Mouse (Mus musculus): ENCODE results near the gene Xndc1.

The Xndc1 gene

DNA sequence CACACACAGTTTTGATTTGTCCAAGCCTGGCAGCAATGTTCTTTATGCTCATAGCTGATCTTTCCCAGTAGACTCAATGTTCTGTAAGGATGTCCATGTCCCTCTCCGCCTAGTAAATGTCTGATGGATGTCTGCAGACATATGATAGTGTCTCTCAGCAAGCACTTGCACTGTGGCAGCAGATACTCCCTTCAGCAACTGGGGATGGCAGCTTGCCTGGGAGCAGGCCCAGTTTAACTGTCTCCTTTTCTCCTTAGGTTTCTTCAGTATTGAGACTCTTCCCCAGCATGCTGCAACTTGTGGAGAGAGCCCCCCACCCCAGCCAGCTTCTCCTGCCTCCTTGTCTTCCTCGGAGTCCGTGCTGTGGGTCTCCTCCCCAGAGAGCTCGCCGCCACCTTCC is 16.5 kb downstream of the Xndc1 start:
- DNase-seq (ENCODE audit: low read depth, low spot score): no peak

DNA sequence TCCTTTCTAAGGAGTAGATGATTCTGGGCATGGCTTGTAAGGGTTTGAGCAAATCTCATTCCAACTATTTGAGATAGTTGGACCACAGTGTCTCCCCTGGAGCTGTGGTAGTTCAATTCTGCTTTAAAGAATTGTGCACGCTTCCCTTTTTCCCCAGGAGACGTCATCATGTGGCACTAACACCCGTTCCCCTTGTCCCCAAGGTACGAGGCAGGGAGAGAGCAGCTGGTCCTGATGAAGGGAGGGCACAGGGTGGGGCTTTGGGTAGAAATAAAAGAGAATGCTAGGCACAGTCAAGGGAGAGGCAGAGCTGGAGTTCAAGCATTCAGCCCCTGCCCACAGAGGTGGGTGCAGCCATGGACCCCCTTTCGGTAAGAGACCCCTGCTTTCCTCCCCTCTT is 17.5 kb downstream of the Xndc1 start, which contains the start of gene Trpc2:
Gene Trpc2, plus strand, starts transcription at position 301 of the 400 bp plus-strand sequence.
- no peak for DNase-seq (ENCODE audit: low read depth, low spot score)

DNA sequence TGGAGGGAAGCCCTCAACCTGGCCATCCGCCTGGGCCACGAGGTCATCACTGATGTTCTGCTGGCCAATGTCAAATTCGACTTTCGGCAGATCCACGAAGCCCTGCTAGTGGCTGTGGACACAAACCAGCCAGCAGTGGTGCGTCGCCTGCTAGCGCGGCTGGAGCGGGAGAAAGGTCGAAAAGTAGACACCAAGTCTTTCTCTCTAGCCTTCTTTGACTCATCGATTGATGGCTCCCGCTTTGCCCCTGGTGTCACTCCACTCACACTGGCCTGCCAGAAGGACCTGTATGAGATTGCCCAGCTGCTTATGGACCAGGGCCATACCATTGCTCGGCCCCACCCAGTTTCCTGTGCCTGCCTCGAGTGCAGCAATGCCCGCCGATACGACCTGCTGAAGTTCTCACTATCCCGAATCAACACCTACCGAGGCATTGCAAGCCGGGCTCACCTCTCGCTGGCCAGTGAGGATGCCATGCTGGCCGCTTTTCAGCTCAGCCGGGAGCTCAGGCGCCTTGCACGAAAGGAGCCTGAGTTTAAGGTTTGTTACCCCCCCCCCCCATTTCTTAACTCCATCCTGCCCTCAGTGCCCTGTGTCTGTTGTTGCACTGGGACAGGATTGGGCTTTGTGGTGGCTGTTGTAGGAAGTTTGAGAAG is 18.9 kb downstream of the Xndc1 start:
- no peak for DNase-seq (ENCODE audit: low read depth, low spot score)

DNA sequence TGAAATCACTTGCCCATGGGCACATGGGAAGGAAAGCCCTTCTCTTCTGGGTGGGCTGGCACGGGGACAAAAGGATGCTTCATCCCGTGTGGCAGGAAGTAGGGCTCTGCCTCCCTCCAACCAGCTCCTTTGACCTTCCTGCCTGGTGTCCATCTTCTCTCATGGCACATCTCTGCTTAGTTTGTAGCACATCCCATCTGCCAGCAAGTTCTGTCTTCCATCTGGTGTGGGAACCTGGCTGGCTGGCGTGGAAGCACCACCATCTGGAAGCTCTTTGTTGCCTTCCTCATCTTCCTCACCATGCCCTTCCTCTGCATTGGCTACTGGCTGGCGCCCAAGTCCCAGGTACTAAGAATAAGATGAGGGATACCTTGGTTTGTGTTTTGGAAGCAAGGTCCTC is 22.0 kb downstream of the Xndc1 start:
- no peak for DNase-seq (ENCODE audit: low read depth, low spot score)

DNA sequence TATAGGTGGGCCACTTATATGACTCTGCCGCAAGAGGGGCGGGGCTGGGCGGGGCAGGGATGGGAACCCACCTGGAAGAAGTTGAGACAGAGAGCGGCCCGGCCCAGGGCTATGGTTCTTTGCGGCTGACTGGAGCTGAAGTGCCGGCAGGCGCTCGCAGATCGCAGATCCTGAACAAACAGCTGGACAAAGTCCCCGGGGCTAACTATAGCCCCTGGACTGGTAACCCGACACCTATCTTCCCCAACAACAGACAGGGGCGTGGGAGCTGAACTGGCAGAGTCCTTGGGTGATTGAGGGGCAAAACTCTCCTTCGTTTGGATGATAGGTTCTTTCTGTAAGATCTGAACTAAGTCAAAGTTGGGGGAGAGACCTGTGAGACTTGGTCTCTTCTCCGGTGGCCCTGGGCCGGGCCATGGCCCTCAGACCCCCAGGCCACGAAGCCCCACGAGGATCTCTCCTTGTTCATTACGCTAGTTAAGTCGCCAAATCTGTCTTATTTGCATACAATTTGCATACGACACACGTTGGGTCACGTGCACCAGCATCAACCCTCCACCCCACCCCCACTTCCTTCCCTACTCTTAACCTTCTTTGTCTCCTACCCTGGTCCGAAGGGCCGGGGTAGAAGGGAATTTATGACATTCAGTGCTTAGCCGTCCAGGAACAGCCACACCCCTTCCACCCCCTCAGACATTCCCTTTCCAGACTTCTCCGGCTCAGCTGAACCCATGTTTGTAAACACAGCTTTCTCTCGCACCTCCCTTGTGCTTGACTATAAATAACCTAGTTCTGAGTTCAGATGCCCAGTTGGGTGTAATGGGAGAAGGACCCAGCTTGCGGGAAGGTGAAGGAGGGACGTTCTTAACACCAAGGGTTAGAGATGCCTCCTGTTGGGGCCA is 34.7 kb downstream of the Xndc1 start:
- no peak for DNase-seq (ENCODE audit: low read depth, low spot score)

DNA sequence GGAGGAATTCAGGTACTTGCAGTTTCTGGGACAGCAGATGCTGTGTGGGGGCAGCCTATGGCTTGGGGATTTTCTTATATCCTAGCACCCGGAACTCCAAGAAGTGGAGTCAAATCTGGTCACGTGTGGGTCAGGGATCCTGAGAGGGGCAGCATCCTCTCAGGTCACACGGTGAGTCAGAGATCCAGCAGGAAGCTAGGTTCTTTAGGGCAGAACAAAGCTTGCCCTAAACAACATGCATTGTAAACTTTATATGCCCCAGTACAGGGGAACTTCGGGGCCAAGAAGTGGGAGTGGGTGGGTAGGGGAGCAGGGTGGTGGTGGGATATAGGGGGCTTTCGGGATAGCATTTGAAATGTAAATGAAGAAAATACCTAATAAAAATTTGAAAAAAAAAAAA is 35.6 kb downstream of the Xndc1 start:
- DNase-seq (ENCODE audit: low read depth, low spot score): no peak

DNA sequence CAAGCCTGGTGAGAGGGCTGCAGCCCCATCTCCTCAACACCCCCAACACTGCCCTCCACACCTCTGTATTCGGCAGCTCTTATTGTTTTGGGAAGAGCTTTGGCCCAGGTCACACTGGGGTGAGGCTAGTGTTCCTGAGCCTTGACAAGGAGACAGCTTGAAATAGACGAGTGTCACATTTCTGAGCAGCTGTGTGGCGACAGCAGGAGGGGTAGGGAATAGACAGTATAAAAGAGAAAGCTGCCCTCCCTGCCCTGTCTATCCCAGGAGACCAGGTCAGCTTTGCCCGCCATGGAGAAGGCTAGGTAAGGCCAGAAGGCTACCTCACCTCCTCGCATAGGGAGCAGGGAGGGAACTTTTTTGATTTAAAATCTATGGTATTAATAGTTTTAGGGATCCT is 36.2 kb downstream of the Xndc1 start, which contains the start of gene Art1:
Gene Art1, plus strand, starts transcription at position 257 of the 400 bp plus-strand sequence.
- DNase-seq (ENCODE audit: low read depth, low spot score): no peak

DNA sequence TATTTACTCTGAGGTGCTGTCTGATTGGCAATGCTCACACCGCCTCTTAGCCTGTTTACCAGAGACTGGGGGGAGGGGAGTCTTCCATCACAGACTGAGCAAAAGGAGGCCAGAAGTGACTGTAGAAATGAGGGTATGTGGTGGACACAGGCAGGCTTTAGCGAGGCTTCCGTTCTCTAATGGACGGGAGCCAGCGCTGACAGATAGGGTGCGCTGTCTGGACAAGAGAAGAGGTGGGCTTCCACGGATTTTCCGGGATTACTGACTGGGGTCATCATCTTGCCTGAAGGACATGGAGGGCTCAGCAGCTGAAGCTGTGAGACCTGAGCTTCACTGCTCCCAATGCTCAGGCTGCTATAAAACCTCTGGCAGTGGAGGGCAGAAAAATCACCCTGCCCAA is 36.9 kb downstream of the Xndc1 start:
- DNase-seq (ENCODE audit: low read depth, low spot score): no peak

DNA sequence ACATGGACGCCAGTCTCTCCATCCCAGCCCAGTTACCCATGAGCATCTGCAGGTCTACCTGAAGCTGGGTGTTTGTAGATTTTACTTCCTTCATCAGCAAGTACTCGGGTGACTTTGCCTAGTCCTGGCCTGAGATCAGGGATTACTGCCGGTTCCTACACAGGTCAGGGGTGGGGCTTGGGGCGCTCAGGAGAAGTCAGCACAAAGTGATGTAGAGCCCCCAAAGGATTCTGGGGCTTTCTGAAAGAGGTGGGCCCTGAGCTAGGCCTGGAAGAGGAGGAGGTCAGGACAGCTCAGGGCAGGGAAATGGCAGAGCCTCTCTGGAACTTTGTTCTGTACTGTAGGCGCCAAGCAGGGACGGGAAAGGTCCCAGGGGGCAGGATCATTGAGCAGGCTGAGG is 37.4 kb downstream of the Xndc1 start:
- no peak for DNase-seq (ENCODE audit: low read depth, low spot score)

DNA sequence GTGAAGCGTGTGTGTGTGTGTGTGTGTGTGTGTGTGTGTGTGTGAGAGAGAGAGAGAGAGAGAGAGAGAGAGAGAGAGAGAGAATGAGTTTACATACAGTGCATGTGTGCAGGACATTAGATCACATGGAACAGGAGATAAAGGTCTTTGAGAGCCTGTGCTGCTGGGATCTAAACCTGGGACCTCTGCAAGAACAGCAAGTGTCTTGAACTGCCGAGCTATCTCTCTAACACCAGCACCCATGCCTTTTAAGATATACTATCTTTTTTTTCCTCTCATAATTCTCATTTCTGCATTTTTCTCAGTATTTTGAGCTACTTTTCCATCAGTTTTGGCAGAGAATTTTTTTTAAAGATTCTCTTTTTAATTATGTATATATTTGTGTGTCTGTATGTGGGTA is 38.2 kb downstream of the Xndc1 start:
- DNase-seq (ENCODE audit: low read depth, low spot score): no peak

DNA sequence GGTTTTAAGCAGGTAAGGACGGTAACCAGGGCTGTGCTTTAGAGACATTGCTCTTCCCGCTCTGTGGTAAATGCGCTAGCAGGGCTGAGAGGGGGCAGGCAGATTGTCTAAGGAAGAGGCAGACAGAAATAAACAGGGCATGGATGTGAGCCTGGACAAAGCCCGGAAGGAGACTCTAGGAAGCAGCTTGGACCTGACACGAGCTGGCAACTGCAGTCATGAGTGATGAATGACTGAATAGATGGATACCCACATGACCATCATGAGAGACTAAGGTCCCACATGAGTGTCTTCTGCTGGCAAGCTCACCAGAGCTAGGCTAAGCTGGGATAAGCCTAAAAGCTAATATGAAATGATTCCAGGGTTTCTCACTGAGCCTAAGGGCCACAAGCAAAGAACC is 38.8 kb downstream of the Xndc1 start:
- DNase-seq (ENCODE audit: low read depth, low spot score): no peak

DNA sequence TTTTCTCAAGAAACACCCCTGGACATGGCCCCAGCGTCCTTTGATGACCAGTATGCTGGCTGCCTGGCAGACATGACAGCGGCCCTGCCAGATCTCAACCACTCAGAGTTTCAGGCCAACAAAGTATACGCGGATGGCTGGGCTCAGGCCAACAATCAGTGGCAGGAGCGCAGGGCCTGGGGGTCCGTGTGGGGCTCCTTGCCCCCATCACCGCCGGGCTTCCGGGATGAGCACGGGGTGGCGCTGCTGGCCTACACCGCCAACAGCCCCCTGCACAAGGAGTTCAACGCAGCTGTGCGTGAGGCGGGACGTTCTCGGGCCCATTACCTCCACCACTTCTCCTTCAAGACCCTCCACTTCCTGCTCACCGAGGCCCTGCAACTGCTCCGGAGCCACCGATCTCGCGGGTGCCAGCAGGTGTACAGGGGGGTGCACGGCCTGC is 41.4 kb downstream of the Xndc1 start:
- no peak for DNase-seq (ENCODE audit: low read depth, low spot score)

DNA sequence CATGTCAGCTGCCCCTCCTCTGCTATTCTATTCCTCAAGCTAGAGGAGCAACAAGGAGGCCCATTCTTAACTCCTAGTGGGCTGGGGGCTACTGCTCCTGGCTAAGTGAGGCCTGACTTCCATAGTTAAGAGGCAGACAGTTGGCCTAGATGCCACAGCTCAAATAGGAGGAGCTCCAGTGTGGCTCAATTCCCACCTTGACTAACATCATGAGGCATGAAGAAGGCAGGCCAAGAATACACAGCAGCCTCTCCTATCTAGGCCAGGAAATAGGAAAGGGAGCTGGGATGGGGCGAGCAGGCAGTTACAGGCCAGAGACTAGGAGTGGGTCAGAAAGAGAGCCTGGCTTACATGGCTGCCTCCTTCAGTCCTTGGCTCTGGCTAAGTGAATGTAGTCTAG is 42.9 kb downstream of the Xndc1 start:
- DNase-seq (ENCODE audit: low read depth, low spot score): no peak

DNA sequence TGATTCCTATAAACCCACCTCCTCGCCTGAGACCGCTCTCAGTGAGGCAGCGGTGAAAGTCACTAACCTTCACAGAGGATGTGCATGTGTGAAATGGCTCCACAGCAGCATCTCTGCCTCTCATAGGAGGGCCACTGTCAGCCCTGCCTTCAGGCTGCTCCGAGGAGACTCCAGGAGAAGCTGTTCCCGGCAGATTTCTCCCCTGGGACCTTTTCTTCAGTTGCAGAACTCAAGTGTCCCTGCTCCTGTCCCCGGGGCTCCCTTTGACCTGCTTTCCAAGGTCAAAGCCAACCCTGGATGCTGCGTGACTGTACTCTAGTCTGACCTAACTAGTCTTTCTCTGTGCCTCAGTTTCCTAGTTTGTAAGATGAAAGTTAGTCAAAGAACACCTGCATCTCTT is 43.9 kb downstream of the Xndc1 start, which contains the start of gene Art5:
Gene Art5, minus strand, starts transcription at position 319 of the 400 bp plus-strand sequence.
- no peak for DNase-seq (ENCODE audit: low read depth, low spot score)

DNA sequence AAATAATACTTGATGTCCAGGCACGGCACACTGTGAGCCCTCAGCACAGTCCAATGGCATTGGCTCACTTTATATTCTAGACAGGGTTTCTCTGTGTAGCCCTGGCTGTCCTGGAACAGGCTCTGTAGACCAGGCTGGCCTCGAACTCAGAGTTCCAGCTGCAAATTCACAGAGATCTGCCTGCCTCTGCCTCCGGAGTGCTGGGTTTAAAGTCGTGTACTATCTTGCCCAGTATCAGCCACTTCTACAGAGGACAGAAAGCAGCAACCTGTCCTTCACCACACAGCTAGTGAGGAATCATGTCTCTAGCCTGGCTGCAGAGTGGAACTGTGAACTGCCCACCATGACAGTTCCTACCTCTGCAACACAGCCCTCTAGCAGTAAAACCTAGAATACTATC is 44.4 kb downstream of the Xndc1 start:
- no peak for DNase-seq (ENCODE audit: low read depth, low spot score)

DNA sequence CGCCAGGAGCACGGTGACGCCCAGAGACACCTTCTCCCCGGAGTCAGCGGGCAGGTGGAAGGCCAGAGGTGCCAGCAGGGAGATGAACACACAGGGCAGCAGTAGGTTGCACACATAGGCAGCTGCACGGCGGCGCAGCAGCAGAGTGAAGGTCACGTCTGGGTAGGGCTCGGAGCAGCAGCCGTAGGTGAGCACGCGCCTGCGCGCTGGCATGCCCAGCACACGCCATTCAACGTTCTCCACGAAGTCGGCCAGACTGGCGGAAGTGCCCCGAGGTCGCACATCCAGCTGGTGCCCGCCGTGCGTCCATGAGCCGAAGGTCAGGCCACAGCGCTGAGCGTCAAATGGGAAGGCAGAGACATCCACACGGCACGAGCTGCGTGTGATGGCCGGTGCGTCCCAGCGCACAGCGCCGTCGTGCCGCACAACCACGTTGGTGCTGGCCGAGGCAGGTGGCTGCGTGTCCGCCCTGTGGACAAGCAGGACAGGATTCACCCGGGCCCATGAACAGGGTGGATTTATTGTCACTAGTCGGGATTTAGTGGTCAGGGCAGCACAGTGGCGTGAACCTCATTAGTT is 47.9 kb downstream of the Xndc1 start:
- DNase-seq (ENCODE audit: low read depth, low spot score): no peak

DNA sequence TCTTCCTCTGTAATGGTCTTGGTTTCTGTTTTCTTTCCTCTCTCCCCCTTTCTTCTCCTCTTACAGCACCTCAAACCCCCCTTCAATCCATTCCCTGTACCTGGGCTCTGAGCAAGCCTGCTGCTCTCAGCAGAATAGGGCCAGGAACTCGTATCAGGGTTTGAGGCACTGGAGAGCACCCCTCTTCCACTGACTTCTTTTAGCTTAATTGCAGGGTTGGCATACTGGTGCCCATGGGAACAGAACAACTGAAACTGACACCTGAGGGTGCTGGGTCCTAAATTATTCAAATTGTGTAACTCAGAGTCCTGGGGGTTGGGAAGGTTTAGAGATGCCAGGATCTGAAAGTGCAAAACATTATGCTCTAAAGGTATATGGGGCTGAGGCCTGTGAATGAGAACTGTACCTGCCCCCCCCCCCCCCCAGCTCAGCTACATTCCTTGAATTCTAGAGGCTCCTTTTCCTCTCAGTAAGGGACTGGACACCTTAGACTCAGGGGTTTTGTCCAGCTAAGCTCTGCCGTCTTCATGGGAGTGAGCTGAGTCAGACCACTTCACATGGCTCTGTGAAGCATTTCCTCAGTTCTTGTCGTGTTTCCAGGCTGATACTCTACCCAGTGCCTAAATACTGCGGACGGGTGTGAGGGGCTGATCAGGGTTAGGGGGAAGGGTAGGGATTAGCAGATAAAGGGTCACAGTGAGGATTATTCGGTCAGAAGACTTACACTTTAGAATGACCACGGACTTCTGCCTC is 51.4 kb downstream of the Xndc1 start, which contains the start of gene Chrna10:
Gene Chrna10, minus strand, starts transcription at position 250 of the 753 bp plus-strand sequence.
- DNase-seq (ENCODE audit: low read depth, low spot score): no peak

DNA sequence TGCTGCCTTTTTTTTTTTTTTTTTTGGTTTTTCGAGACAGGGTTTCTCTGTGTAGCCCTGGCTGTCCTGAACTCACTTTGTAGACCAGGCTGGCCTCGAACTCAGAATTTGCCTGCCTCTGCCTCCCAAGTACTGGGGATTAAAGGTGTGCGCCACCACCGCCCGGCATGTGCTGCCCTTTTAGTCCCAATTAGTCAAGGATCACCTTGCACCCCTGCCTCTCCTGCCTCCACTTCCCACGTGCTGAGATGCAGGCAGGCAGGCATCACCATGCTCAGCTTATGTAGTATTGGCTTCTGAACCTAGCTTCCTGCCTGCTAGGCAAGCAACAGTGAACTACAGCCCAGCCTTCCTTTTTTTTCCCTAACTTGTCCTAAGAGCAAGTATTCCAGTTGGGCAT is 52.1 kb downstream of the Xndc1 start:
- DNase-seq (ENCODE audit: low read depth, low spot score): no peak

DNA sequence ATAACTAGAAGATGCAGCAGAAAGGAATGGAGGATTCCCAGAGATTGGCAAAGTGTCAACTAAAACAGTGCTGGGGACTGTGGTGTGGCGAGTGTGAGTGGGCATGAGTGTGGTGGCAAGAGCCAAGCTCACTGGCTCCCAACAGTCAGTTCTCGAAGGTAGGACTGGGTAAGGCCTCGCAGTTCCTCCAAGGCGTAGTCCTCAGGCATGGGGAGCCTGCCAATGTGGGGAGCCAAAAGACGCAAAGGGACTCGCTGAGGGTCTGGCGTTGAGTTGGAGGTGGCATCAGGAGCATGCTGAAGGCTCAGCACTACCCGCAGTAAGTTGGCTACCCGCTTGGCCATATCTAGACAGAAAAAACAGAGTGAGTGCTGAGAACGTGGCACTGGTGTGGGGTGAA is 55.0 kb downstream of the Xndc1 start:
- no peak for DNase-seq (ENCODE audit: low read depth, low spot score)

DNA sequence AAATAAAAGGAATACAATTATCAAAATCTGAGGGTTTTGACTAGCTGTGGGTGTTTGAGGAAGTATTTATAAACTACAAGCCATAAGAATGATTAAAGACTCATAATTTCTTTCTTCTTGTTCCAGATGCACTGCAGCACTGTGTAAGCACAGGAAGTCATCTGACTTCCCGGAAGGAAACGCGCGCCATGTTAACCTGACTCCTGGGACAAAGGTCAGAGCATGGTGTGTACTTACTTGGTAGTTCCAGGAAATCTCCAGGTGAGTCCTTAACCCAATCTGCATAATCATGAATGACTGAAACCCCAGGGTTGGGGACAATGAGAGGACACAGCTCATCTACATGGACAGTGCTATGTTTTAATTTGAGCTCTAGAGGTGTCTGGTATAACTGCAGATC is 67.1 kb downstream of the Xndc1 start:
- no peak for DNase-seq (ENCODE audit: low read depth, low spot score)
